Mouse (Mus musculus) adrenal gland, postnatal 25 days (tissue): ENCODE results near the gene Cited2. TPM values are rescaled to one million over a fixed set of nuclear protein-coding genes. Genes with fewer than 3 reads are reported as not detected.

Experiments
- DNase-seq: peaks from one replicate; pipeline ENCODE4 v3.0.0; 2021; ENCODE audit warnings: mixed read lengths
- total RNA-seq: library from RNA; stranded (reverse); gene quantifications from 2 replicates; pipeline ENCODE4 v1.2.3, GENCODE M21; 2021

Cited2 gene
- total RNA-seq, 1 experiment from 2014 or later, result 107 TPM

GRCm38 (mm10) chr10:17723871-17724741 lies 1.1 kb downstream of the Cited2 start:
- peak; percentile 64 for DNase-seq

GRCm38 (mm10) chr10:17725037-17725584 lies 2.1 kb downstream of the Cited2 start:
- no peak for DNase-seq

- no peak for DNase-seq
These were observed 2.8 kb downstream of the Cited2 start for GRCm38 (mm10) chr10:17725644-17726372.

- no peak for DNase-seq
These were observed 3.3 kb downstream of the Cited2 start for GRCm38 (mm10) chr10:17726373-17726720.

GRCm38 (mm10) chr10:17727161-17727925 lies 4.3 kb downstream of the Cited2 start:
- DNase-seq, result peak; percentile 13

GRCm38 (mm10) chr10:17727926-17728279 lies 4.9 kb downstream of the Cited2 start:
- DNase-seq, result no peak

GRCm38 (mm10) chr10:17728711-17729110 lies 5.7 kb downstream of the Cited2 start:
- no peak for DNase-seq

GRCm38 (mm10) chr10:17729476-17729875 lies 6.5 kb downstream of the Cited2 start:
- DNase-seq, result no peak

- DNase-seq, result peak; percentile 78
These were observed 10.0 kb downstream of the Cited2 start for GRCm38 (mm10) chr10:17733057-17733456.

- no peak for DNase-seq
These were observed 19.6 kb downstream of the Cited2 start for GRCm38 (mm10) chr10:17742581-17742980.

GRCm38 (mm10) chr10:17752478-17752877 lies 29.5 kb downstream of the Cited2 start:
- DNase-seq, result no peak

- no peak for DNase-seq
These were observed 36.8 kb downstream of the Cited2 start for GRCm38 (mm10) chr10:17759772-17760171.

GRCm38 (mm10) chr10:17760750-17761613 lies 38.0 kb downstream of the Cited2 start:
- no peak for DNase-seq

GRCm38 (mm10) chr10:17761652-17762051 lies 38.6 kb downstream of the Cited2 start:
- no peak for DNase-seq

GRCm38 (mm10) chr10:17762946-17763345 lies 39.9 kb downstream of the Cited2 start:
- DNase-seq, result no peak

GRCm38 (mm10) chr10:17769856-17770255 lies 46.8 kb downstream of the Cited2 start:
- DNase-seq, result no peak

GRCm38 (mm10) chr10:17772364-17772763 lies 49.3 kb downstream of the Cited2 start:
- no peak for DNase-seq

- DNase-seq, result no peak
These were observed 51.3 kb downstream of the Cited2 start for GRCm38 (mm10) chr10:17774366-17774765.

- no peak for DNase-seq
These were observed 52.1 kb downstream of the Cited2 start for GRCm38 (mm10) chr10:17775079-17775478.
